Mouse (Mus musculus): ENCODE data around the gene Sirt2. TPM values are rescaled to one million over a fixed set of nuclear protein-coding genes. Genes with fewer than 3 reads are reported as not detected.

Sirt2 gene
- total RNA-seq, 2 experiments from 2014 or later = 62.8 to 66.2 TPM

- no peak for DNase-seq (ENCODE audit: low spot score in 2 of 2)
Measured at GRCm38 (mm10) chr7:28765211-28765610, 1.3 kb upstream of the Sirt2 start.

DNA sequence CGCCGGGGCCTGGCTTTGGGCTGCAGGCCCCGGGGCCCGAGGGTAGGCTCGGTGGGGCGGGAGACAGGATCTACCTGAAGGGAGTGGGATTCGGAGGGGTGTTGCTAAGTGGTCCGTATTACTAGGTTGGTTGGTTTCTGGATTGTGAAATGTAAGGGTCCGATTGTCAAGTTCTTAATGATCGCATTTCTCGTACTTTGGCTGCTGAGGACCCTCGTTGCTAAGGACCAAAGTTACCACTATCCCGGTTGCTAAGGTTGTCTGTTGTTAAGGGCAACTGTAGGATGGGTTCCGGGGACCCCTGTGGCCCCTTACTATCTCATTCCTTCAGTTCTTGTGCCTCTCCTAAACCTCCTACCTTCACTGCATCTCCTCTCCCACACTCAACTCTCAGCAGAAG is 375 bp downstream of the Sirt2 start:
- DNase-seq (ENCODE audit: low spot score in 2 of 2) = no peak

- DNase-seq (ENCODE audit: low spot score in 2 of 2) = no peak
Measured at GRCm38 (mm10) chr7:28767462-28767965, 979 bp downstream of the Sirt2 start, which contains the start of gene Nfkbib. Nfkbib (minus strand) TSS chr7:28767512.

GRCm38 (mm10) chr7:28769414-28769958 is 3.0 kb downstream of the Sirt2 start:
- no peak for DNase-seq (ENCODE audit: low spot score in 2 of 2)

DNA sequence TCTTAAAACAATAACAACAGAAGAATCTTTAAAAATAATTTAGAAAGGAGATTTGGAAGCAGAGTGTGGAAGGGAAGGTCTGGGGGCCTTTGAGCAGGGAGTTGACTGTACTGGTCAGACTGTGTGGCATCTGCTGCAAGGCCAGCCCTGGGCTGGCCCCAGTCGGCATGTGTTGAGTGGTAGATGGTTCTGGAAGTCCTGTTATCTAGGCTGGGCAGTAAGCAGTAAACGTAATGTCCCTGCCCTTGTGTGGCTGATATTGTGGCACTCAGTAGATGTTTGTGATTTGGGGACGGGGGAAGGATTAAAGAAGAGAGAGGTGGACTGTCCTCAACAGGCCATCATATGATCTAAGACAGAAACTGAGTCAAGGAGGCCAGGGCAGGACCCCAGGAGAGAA is 3.8 kb downstream of the Sirt2 start:
- no peak for DNase-seq (ENCODE audit: low spot score in 2 of 2)

GRCm38 (mm10) chr7:28771867-28772266 is 5.3 kb downstream of the Sirt2 start:
- DNase-seq (ENCODE audit: low spot score in 2 of 2) = no peak

DNA sequence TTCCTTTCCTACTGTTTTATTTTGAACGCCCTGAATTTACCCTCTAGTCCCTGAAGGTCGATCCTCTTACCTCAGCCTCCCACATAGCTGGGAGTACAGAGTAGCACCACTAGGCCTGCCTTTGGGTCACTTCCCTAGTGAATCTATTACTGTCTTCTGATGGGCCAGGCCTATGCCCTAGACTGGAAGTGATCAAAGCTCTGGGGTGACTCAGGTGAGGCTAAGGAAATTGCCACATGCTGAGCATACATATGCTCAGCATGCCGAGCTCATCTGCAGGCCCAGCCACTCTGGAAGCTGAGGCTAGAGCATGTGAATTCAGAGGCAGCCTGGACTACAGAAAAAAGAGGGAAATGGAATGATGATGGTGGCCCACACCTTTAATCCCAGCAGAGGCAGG is 6.6 kb downstream of the Sirt2 start:
- DNase-seq (ENCODE audit: low spot score in 2 of 2) = no peak

DNA sequence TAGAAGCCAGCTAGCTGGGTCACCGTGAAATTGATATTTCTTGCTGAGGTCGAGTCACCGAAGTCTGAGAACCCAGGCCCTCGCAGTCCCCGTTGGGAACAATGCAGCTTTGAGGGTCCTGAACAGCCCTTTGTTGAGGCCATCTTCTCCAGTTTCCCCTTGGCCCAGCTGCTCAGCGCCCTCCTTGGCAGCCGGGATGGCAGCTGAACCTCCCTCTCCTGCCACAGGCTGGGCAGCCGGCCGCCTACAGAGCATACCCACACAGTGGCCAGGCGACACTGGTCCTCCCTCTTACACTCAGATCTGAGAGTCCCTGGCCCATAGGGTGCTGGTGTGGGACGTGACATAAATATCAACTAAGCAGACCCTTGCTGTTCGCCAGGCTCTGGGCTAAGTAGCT is 7.6 kb downstream of the Sirt2 start:
- DNase-seq (ENCODE audit: low spot score in 2 of 2) = no peak

DNA sequence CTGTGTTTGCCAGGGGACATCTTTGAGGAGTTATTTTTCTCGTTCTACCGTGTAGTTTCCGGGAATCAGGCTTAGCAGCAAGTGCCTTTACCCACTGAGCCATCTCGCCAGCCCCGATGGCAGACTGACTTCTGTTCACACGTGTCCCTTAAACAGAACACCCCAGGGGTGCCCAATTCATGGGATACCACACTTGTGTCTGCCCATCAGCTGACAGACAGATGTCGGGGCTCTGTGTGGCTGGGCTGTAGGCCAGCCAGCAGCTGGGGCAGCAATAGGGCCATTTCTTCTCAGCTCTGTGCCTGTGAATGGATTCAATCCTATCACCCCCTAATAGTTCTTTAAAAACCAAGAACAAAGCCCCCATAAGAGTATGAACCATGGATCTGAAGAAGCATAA is 8.6 kb downstream of the Sirt2 start:
- DNase-seq (ENCODE audit: low spot score in 2 of 2) = no peak

DNA sequence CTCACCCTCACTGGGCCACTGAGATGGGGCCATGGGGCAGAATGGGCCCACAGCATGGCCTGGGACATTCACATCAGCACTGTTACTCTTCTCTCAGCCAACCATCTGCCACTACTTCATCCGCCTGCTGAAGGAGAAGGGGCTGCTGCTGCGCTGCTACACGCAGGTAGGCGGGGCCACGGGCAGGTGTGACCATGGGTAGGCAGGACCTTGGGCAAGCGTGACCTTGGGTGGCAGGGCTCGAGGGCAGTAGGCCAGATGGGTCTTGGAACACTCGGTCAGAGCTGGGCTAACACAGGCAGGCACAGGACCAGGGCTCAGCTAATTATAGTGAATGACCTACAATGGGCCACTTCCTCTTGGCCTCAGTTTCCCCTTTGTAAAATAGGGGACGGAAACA is 12.3 kb downstream of the Sirt2 start:
- no peak for DNase-seq (ENCODE audit: low spot score in 2 of 2)

DNA sequence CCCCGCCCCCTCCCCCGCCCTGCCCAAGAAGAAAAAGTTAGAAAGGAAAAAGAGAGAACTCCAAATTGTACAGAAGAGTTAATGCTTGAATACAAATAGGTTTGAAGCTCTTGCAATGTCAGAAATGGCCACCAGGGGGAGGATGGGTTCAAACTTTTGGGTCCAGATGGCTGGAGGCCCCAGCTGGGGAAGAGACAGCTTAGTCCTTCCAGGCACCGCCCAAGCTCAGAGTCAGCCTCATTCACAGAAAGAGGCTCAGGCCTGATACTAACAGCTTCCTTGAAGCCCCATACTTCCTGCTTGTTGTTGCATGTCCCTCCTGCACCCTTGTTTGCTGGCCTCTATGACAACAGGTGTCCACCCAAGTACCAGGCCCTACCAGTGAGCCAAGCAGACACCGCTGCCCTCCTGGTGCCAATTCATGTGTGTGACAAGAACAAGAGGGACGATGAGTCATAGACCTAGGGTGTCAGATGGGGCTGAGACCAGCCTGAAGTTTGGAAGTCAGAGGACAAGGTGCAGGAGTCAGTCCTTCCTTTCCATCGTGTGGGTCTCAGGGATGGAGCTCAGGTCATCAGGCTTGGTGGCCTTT is 13.6 kb downstream of the Sirt2 start:
- DNase-seq (ENCODE audit: low spot score in 2 of 2) = peak; percentile 82 to 83

- no peak for DNase-seq (ENCODE audit: low spot score in 2 of 2)
Measured at GRCm38 (mm10) chr7:28780857-28781256, 14.3 kb downstream of the Sirt2 start.

DNA sequence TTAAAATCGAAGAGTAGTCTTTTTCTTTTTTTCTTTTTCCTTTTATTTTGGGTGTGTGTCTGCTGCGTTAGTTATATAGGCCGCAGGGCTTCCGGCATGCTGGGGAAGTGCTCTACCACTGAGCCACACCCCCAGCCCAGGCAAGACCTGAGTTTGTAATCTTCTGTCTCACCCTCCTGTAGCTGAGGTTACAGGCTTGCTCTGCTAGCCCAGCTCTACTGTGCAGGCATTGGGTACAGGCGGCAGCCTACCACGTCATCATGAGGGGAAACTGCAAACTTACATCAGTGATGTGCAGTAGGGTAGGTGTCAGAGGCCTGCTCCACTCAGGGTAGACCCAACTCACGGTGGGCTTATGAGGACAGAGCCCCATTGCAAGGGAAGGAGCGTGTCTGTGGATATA is 14.7 kb downstream of the Sirt2 start:
- no peak for DNase-seq (ENCODE audit: low spot score in 2 of 2)

- DNase-seq (ENCODE audit: low spot score in 2 of 2) = no peak
Measured at GRCm38 (mm10) chr7:28785161-28785560, 18.6 kb downstream of the Sirt2 start.

GRCm38 (mm10) chr7:28787884-28788283 is 21.3 kb downstream of the Sirt2 start:
- no peak for DNase-seq (ENCODE audit: low spot score in 2 of 2)

- no peak for DNase-seq (ENCODE audit: low spot score in 2 of 2)
Measured at GRCm38 (mm10) chr7:28788307-28789195, 22.0 kb downstream of the Sirt2 start, which contains the start of gene Rinl. Rinl (plus strand) TSS chr7:28788969.

DNA sequence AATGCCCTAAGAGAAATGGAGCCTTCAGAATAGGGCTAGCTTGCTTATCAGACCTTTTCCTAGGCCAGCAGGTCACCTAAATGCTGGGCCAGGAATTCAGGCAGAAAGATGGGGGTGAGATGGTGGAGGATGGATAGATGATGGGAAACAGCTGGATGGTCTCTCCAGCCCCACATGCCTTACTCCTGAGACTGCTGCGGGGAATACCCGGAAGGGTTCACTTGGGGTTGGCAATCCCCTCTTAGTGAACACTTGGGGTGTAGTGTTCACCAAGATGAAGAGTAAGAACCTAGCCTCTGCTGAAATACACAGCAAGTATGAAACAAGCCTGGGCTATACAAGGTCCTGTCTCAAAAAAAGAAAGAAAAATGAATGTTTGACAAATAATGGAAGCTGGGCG is 22.7 kb downstream of the Sirt2 start:
- no peak for DNase-seq (ENCODE audit: low spot score in 2 of 2)

DNA sequence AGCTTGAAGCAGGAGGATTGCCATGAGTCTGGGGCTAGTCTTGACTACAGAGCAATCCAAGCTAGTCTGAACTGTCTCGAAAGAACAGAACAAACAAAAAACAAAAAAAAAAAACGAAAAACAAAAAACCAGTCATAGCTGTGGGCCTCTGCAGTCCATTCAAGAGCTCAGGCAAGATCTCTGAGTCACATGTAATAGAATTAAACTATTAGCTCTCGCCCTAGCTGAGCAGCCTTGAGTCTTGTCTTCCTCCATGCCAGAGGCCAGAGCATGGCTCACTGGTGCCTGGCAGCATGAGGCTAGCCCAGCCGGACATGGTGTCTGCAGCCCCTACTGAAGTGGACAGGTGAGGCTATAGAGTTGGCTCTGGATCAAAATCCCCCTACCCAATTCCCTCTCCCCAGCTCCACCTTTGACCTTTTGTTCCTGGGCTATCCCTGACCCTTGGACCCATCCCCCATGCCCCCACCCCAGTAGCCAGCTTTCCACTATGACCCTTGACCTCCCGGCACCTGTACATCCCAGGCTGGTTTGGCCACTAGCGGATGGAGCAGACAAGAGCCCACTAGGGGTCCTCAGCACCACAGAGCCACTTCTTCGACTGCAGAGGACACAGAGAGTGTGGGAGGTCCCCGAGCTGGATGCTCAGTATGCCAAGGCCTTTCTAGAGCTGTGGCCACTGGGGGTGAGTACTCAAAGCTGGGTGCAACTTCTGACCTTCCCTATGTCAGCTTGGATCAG is 23.7 kb downstream of the Sirt2 start:
- no peak for DNase-seq (ENCODE audit: low spot score in 2 of 2)

DNA sequence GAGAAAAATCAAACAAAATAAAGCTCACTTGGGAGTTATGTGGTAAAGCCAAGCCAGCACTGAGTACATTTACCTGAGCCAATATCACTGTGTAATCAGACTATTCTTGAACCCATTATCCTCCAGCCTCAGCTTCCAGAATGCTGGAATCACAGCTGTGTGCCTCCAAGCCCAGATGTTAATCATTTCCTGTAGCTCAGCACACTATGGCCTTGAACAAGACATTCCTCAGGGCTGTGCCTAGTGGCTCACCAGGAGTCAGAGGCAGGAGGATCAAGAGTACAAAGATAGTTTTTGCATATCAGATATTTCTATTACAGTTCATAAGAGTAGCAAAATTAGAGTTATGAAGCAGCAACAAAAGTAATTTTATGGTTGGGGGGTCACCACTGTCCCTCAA is 25.2 kb downstream of the Sirt2 start:
- DNase-seq (ENCODE audit: low spot score in 2 of 2) = no peak

GRCm38 (mm10) chr7:28792391-28793185 is 26.1 kb downstream of the Sirt2 start:
- no peak for DNase-seq (ENCODE audit: low spot score in 2 of 2)

DNA sequence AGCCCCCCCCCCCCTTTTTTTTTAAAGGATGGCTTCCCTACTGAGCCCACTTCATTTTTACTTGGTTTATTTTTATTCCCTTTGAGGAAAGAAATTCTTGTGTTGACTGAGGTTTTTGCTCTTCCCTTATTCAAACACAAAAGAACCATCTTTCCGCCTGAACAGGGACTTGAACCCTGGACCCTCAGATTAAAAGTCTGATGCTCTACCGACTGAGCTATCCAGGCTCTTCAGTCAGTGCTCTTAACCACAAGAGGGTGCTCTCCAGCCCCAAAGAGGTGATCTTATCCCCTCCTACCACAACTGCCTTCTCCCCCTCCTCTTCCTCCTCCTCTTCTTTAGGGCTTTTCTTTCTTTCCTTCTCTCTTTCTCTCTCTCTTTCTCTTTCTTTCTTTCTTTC is 27.3 kb downstream of the Sirt2 start:
- no peak for DNase-seq (ENCODE audit: low spot score in 2 of 2)
